Mouse (Mus musculus) forebrain, embryonic 16.5 days (tissue): ENCODE measurements around the gene Gm11037. TPM values are rescaled to one million over a fixed set of nuclear protein-coding genes. Genes with fewer than 3 reads are reported as not detected.

Experiments
- ATAC-seq: fragments of 200-750 bp; cut with Nextera tagmentation; 2 replicates; pipeline ENCODE4 v1.8.0; 2017; ENCODE audit warnings: mild to moderate bottlenecking, moderate library complexity
- H3K27ac ChIP-seq: fragments of 300-500 bp; sonication (generic); 2 replicates; pipeline ENCODE4 v1.5.1; 2014; ENCODE audit warnings: low read length, control low read depth
- H3K27me3 ChIP-seq: fragments of 300-500 bp; sonication (generic); replicated peaks from 2 replicates; pipeline ENCODE4 v1.6.1; 2014; ENCODE audit warnings: low read length; ENCODE audit not compliant: control insufficient read depth, insufficient read depth
- H3K36me3 ChIP-seq: fragments of 300-500 bp; sonication (generic); 2 replicates; pipeline ENCODE4 v1.6.1; 2014; ENCODE audit not compliant: control insufficient read depth, insufficient read depth
- H3K4me1 ChIP-seq: fragments of 300-500 bp; sonication (generic); replicated peaks from 2 replicates; pipeline ENCODE4 v1.6.1; 2014; ENCODE audit warnings: low read length; ENCODE audit not compliant: control insufficient read depth, insufficient read depth
- H3K4me2 ChIP-seq: fragments of 300-500 bp; sonication (generic); 2 replicates; pipeline ENCODE4 v1.6.1; 2014; ENCODE audit warnings: mild to moderate bottlenecking, low read length, control low read depth
- H3K4me3 ChIP-seq: fragments of 300-500 bp; sonication (generic); replicated peaks from 2 replicates; pipeline ENCODE4 v1.5.1; 2014; ENCODE audit warnings: mild to moderate bottlenecking, low read length, control low read depth
- H3K9ac ChIP-seq: fragments of 300-500 bp; sonication (generic); replicated peaks from 2 replicates; pipeline ENCODE4 v1.6.1; 2014; ENCODE audit warnings: low read depth, low read length, control low read depth
- H3K9me3 ChIP-seq: fragments of 300-500 bp; sonication (generic); 2 replicates; pipeline ENCODE4 v1.6.1; 2016; ENCODE audit warnings: low read length; ENCODE audit not compliant: control insufficient read depth
- WGBS: fragments of 180-500 bp; shearing (Covaris S2); extraction: QIAGEN DNeasy Blood & Tissue Kit; methylation state at CpG from one replicate; pipeline ENCODE4 v1.1.7; 2014; 5-methylcytosine and 5-hydroxymethylcytosine counted together
- polyA plus RNA-seq: library from polyadenylated mRNA; unstranded; fragments of >200 nt; fragmentation: Nextera tagmentation; extraction: Ambion mirVana; gene quantifications from 2 replicates; pipeline ENCODE4 v1.2.1, GENCODE M21; 2015

Gene Gm11037
- polyA plus RNA-seq, 1 experiment from 2014 or later = not detected

- 0 out of 2 replicates have a peak, but pooled peaks cover 2% of the 10 kb centered on the region for H3K36me3 ChIP-seq
- H3K4me1 ChIP-seq = peaks cover 38% of the 10 kb centered on the region
- ATAC-seq = peak; percentile 79
- peak overlapping the region; percentile 38; the same call in 1 of the 2 replicates for H3K9ac ChIP-seq
- no peak overlapping the region for H3K27ac ChIP-seq
- H3K9me3 ChIP-seq = no peaks in the 10 kb centered on the region
- H3K4me3 ChIP-seq = peak overlapping the region; percentile 45
- WGBS = 5% methylated on average over 11 of the region's 11 CpGs
- peaks cover 14% of the 10 kb centered on the region for H3K27me3 ChIP-seq
- H3K4me2 ChIP-seq = peak overlapping the region; percentile 87
These were observed 41.4 kb downstream of the Gm11037 start for GRCm38 (mm10) chr2:131174700-131175099.

GRCm38 (mm10) chr2:131175286-131175944 is 42.1 kb downstream of the Gm11037 start:
- H3K27ac ChIP-seq = no peak overlapping the region
- 0 out of 2 replicates have a peak, but pooled peaks cover 2% of the 10 kb centered on the region for H3K36me3 ChIP-seq
- H3K9me3 ChIP-seq = no peaks in the 10 kb centered on the region
- H3K4me3 ChIP-seq = no peak overlapping the region
- peaks cover 38% of the 10 kb centered on the region for H3K4me1 ChIP-seq
- peaks cover 14% of the 10 kb centered on the region for H3K27me3 ChIP-seq
- H3K9ac ChIP-seq = no peak overlapping the region
- ATAC-seq = no peak
- no peak overlapping the region for H3K4me2 ChIP-seq
- 66% methylated on average over 3 of the region's 3 CpGs for WGBS

- H3K27me3 ChIP-seq = peaks cover 11% of the 10 kb centered on the region
- no peak overlapping the region for H3K27ac ChIP-seq
- no peaks in the 10 kb centered on the region for H3K9me3 ChIP-seq
- no peak overlapping the region for H3K4me3 ChIP-seq
- 0 out of 2 replicates have a peak, but pooled peaks cover 2% of the 10 kb centered on the region for H3K36me3 ChIP-seq
- H3K4me2 ChIP-seq = no peak overlapping the region
- no peak for ATAC-seq
- peaks cover 38% of the 10 kb centered on the region for H3K4me1 ChIP-seq
- no peak overlapping the region for H3K9ac ChIP-seq
- WGBS = 87% methylated on average over 1 of the region's 1 CpGs
These were observed 42.6 kb downstream of the Gm11037 start for GRCm38 (mm10) chr2:131175945-131176309.

GRCm38 (mm10) chr2:131176491-131176890 is 43.2 kb downstream of the Gm11037 start:
- ATAC-seq = no peak
- Histone ChIP-seq H3K9ac (no peak overlapping the region), H3K4me1 (peaks cover 38% of the 10 kb centered on the region), H3K9me3 (no peaks in the 10 kb centered on the region), H3K4me3 (no peak overlapping the region), H3K27ac (no peak overlapping the region), H3K27me3 (peaks cover 10% of the 10 kb centered on the region), H3K36me3 (0 out of 2 replicates have a peak, but pooled peaks cover 2% of the 10 kb centered on the region), H3K4me2 (no peak overlapping the region)
- WGBS = 67% methylated on average over 5 of the region's 5 CpGs

DNA sequence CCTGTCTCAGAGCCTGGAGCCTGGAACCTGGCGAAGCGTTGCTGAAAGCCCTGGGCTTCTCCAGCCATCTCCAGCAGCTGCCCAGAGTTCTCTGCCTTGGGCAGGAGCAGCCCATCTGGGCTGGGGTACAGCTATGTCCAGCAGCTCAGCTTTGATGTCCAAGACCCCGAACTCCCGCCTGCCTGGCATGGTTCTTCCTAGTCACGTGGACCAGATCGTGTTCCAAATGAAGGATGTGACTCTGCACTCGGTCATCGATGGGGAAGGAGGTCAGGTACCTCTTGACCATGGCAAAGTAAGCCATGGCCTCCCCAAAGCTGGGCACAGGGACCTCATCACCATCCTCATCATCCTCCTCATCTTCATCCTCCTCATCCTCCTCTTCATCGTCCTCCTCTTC is 44.6 kb downstream of the Gm11037 start:
- Histone ChIP-seq H3K27ac (no peak overlapping the region), H3K9me3 (no peaks in the 10 kb centered on the region), H3K9ac (no peak overlapping the region; the same call in 1 of the 2 replicates), H3K4me2 (peak overlapping the region; percentile 97), H3K36me3 (no peaks in the 10 kb centered on the region), H3K4me3 (peak overlapping the region; percentile 81), H3K27me3 (no peaks in the 10 kb centered on the region), H3K4me1 (peaks cover 38% of the 10 kb centered on the region)
- WGBS = 85% methylated on average over 9 of the region's 9 CpGs
- no peak for ATAC-seq

DNA sequence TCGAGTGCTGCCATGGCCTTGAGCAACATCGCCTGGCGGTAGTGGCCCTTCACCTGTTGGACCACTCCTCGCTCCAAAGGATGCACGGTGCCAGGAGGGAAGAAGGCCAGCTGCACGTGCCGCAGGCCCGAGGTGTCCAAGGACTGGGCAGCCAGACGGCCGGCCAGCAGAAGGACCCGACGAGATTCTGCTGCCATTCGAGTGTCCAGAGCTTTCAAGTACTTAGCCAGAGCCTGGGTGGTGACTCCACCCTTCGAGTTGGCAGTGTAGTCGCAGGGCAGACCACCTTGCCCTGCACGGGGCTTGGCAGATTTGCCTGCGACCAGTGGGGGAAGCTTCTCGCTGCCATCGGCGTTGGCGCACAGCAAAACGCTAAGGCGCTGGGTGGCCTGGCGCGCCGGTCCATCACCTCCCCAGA is 45.5 kb downstream of the Gm11037 start:
- no peaks in the 10 kb centered on the region for H3K9me3 ChIP-seq
- H3K27ac ChIP-seq = peak overlapping the region; percentile 94; the same call in 1 of the 2 replicates
- H3K9ac ChIP-seq = peak overlapping the region; percentile 96
- peaks cover 38% of the 10 kb centered on the region for H3K4me1 ChIP-seq
- no peak for ATAC-seq
- H3K27me3 ChIP-seq = no peaks in the 10 kb centered on the region
- H3K4me3 ChIP-seq = peak overlapping the region; percentile 81
- peak overlapping the region; percentile 97 for H3K4me2 ChIP-seq
- 15% methylated on average over 26 of the region's 26 CpGs for WGBS
- H3K36me3 ChIP-seq = no peaks in the 10 kb centered on the region

DNA sequence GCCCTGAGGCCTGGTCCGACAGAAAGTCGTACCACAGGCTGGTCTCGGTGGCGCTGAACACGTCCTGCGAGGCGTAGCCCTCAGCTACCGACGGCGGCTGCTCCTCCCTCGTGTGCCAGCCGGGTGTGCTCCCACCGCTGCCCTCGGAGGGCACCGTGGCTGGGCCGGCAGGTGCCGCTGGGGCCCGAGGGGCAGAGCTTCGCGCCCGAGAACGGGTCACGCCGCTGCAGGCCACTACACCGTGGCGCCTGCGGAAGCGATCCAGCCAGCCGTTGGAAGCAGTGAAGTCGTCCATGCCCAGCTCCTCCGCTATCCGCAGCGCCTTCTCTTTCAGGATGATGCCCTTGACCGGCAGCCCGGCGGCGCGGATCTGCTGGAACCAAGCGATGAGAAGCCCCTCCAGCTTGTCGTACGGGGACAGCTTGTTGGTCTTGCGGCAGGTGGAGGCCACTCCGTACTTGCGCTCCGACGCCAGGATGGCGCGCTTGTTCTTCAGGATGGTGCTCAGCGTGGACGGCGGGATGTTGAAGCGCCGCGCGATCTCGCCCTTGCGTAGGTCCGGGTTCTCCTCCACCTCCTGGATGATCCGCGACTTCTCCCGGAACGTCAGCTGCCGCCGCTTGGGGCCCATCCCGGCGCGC is 46.1 kb downstream of the Gm11037 start:
- H3K4me3 ChIP-seq = peak overlapping the region; percentile 81
- peak overlapping the region; percentile 94 for H3K27ac ChIP-seq
- WGBS = under 1% methylated on average over 65 of the region's 67 CpGs
- no peaks in the 10 kb centered on the region for H3K36me3 ChIP-seq
- H3K4me2 ChIP-seq = peak overlapping the region; percentile 97
- ATAC-seq = peak; percentile 34
- H3K27me3 ChIP-seq = no peaks in the 10 kb centered on the region
- no peaks in the 10 kb centered on the region for H3K9me3 ChIP-seq
- peak overlapping the region; percentile 96 for H3K9ac ChIP-seq
- peaks cover 33% of the 10 kb centered on the region for H3K4me1 ChIP-seq

- WGBS = 2% methylated on average over 52 of the region's 57 CpGs
- H3K36me3 ChIP-seq = no peaks in the 10 kb centered on the region
These were observed 46.8 kb downstream of the Gm11037 start, which contains the start of gene Cenpb for GRCm38 (mm10) chr2:131179990-131180587. Gene Cenpb, minus strand, starts transcription at chr2:131180067.

More at GRCm38 (mm10) chr2:131179990-131180587, 46.8 kb downstream of the Gm11037 start, which contains the start of gene Cenpb:
- Histone ChIP-seq H3K27ac (peak within 1 kb of the TSS; percentile 94), H3K4me1 (peaks cover 31% of the 10 kb centered on the region), H3K9me3 (no peaks in the 10 kb centered on the region), H3K27me3 (no peaks in the 10 kb centered on the region), H3K9ac (peak within 1 kb of the TSS; percentile 96), H3K4me3 (peak within 1 kb of the TSS; percentile 81), H3K4me2 (peak within 1 kb of the TSS; percentile 97)
- peak; percentile 86 for ATAC-seq
